Mouse (Mus musculus): ENCODE measurements around the gene St7. TPM values are rescaled to one million over a fixed set of nuclear protein-coding genes. Genes with fewer than 3 reads are reported as not detected.

St7 gene
- total RNA-seq, 2 experiments from 2014 or later = 15.6 to 17.4 TPM

- intact Hi-C loops (cut with DNase I) = no loop called here
- DNase-seq = no peak
These were observed 297.7 kb downstream of the St7 start for GRCm38 (mm10) chr6:17990173-17991028.

- intact Hi-C loops (cut with DNase I) = no loop called here
- no peak for DNase-seq
These were observed 298.9 kb downstream of the St7 start for GRCm38 (mm10) chr6:17991625-17992024.

Other genes starting within 250 kb of the St7 start
- 1 to 10 TPM; 1.5 to 2.7 TPM for gene Met, start 229.1 kb upstream of the St7 start, total RNA-seq (2021)
- gene Capza2, start 56.7 kb upstream of the St7 start, total RNA-seq (2021) = 100 to 1,000 TPM; 145 TPM